In the genomic region with DNA sequence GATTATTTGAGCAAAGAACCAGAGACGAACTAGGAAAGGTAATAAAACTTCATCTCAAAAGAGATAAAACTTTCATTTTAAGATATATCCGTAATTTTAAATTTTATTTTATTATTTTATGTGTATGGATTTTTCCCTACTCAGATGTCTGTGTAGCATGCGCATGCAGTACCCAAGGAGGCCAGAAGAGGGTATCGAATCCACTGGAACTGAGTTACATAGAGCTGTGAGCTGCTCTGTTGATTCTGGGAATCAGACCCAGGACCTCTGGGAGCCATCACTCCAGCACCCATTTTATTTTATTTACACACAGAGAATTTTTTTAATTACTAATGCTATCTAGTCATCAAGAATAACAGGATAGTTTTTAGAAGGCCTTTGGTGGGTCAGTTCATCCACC, we compare ENCODE assay signal across 8 mouse cellular contexts. TPM values are rescaled to one million over a fixed set of nuclear protein-coding genes. Genes with fewer than 3 reads are reported as not detected.
DNase-seq lines count a peak whose midpoint lies in the region; TF ChIP-seq lines count a peak whose summit lies in the region.

No protein-coding gene starts in this region.

- intact Hi-C loops in heart, adult 2 months (cut with DNase I): loop anchor here (2.0 to 5.0 kb wide), 2 partner anchors 45 to 108 kb away; partner anchors contain the start of genes Drc3 and Tom1l2
- intact Hi-C loops in heart, postnatal 25 days (cut with DNase I): loop anchor here (2.0 to 5.0 kb wide), 2 partner anchors 35 to 108 kb away; no protein-coding TSS in a partner anchor
- intact Hi-C loops in gastrocnemius, postnatal 14 days (cut with DNase I; ENCODE audit: low total_unique reads): loop anchor here (10.0 kb wide), 1 partner anchor 48 kb away; the partner anchor contains the start of genes Drc3 and Tom1l2

- TF ChIP-seq CTCF in heart, adult 2 months (IDR thresholded peaks at IDR 0.05): peak; percentile 87

- peaks cover 5% of the 10 kb centered on the region for H3K79me2 ChIP-seq in heart, adult 2 months (replicated peaks; ENCODE audit: control insufficient read depth, insufficient read depth, low read length)

- H3K36me3 ChIP-seq in heart, adult 2 months (ENCODE audit: control insufficient read depth, insufficient read depth, low read length): peaks cover 2% of the 10 kb centered on the region; the same call in 1 of the 2 replicates

- no peak overlapping the region for H3K9ac ChIP-seq in heart, adult 2 months (ENCODE audit: low read depth, low read length)

- H3K4me3 ChIP-seq in heart, adult 2 months: no peak overlapping the region

- no peak for TF ChIP-seq EP300 in heart, adult 2 months (IDR thresholded peaks at IDR 0.05; ENCODE audit: insufficient read depth, low read depth, low read length)

- peak in 1 of 2 experiments; percentile 53 for DNase-seq in heart, adult 2 months
- no peak for DNase-seq in heart, postnatal 25 days (ENCODE audit: low spot score)
- DNase-seq in 3T3-L1 (ENCODE audit: low read depth, low spot score): peak; percentile 82
- peak; percentile 69 for DNase-seq in NIH3T3 (ENCODE audit: low read depth)
- peak; percentile 24 for DNase-seq in gastrocnemius, postnatal 14 days
- peak; percentile 47 for DNase-seq in lung, postnatal 25 days (ENCODE audit: low spot score)
- peak; percentile 54 to 74 for DNase-seq in thymus, postnatal 10 days (ENCODE audit: low spot score in 2 of 2)
- no peak for DNase-seq in layer of hippocampus, adult 11-12 months (ENCODE audit: low spot score)

- H3K27ac ChIP-seq in heart, adult 2 months: no peak overlapping the region

- WGBS in heart, adult 2 months: 88% methylated on average over 4 of the region's 4 CpGs

- TF ChIP-seq POLR2A in heart, adult 2 months (IDR thresholded peaks at IDR 0.05; ENCODE audit: insufficient read depth, low read depth, low read length): no peak

- peaks cover 20% of the 10 kb centered on the region for H3K4me1 ChIP-seq in heart, adult 2 months (ENCODE audit: control insufficient read depth, insufficient read depth, low read length)

- no peaks in the 10 kb centered on the region for H3K27me3 ChIP-seq in heart, adult 2 months (ENCODE audit: control insufficient read depth, insufficient read depth, low read length)

RNA-seq across cellular contexts. Expression of gene Tom1l2, which starts 45.9 kb away (rescaled TPM):
- 100 to 1,000 TPM; 102 to 113 TPM for total RNA-seq in heart, adult 2 months (2021)
- 123 and 149 TPM in 2 replicates for polyA plus RNA-seq in heart, adult 2 months (2012; rRNA removed)
- 100 to 1,000 TPM in 1 of 2 experiments, 10 to 100 TPM in 1; 98.9 to 110 TPM for total RNA-seq in heart, postnatal 25 days (2021)
- 10 to 100 TPM; 42.1 to 50.2 TPM for total RNA-seq in gastrocnemius, postnatal 14 days (2021)

RNA-seq across cellular contexts. Expression of gene Drc3, which starts 46.3 kb away (rescaled TPM):
- 1 to 10 TPM; 1.6 to 2.4 TPM for total RNA-seq in heart, adult 2 months (2021)
- polyA plus RNA-seq in heart, adult 2 months (2012; rRNA removed): 4.1 and 4.2 TPM in 2 replicates
- total RNA-seq in heart, postnatal 25 days (2021): 1 to 10 TPM; 2.1 TPM
- under 1 TPM; 0.86 TPM for total RNA-seq in gastrocnemius, postnatal 14 days (2021)

Comparison
In these comparisons a context has a peak if more than half of its experiments do, and no peak if none do; other contexts are left out.
1. DNase-seq: peak in 3T3-L1 (single experiment), NIH3T3 (single experiment), gastrocnemius, postnatal 14 days (single experiment), lung, postnatal 25 days (single experiment) and thymus, postnatal 10 days (2 of 2); none in heart, postnatal 25 days (single experiment) and layer of hippocampus, adult 11-12 months (single experiment).